Mouse (Mus musculus) thymus, adult 2 months (tissue): ENCODE measurements around the gene Mpig6b. TPM values are rescaled to one million over a fixed set of nuclear protein-coding genes. Genes with fewer than 3 reads are reported as not detected.

Experiments used
- DNase-seq: peaks from one replicate; pipeline ENCODE4 v3.0.0; 2021
- H3K27ac ChIP-seq: fragments of 200-500 bp; 2 replicates; pipeline ENCODE4 v1.5.1; 2012; ENCODE audit warnings: low read length, control low read depth; ENCODE audit not compliant: control insufficient read depth, insufficient read depth
- H3K27me3 ChIP-seq: fragments of 200-500 bp; 2 replicates; pipeline ENCODE4 v1.6.1; 2012; ENCODE audit warnings: mild to moderate bottlenecking, low read length, moderate library complexity, mixed read lengths; ENCODE audit not compliant: control insufficient read depth, insufficient read depth
- H3K36me3 ChIP-seq: fragments of 200-500 bp; 2 replicates; pipeline ENCODE4 v1.6.1; 2012; ENCODE audit warnings: mild to moderate bottlenecking, low read length, moderate library complexity; ENCODE audit not compliant: control insufficient read depth, insufficient read depth
- H3K4me1 ChIP-seq: fragments of 200-500 bp; replicated peaks from 2 replicates; pipeline ENCODE4 v1.6.1; 2012; ENCODE audit warnings: low read length; ENCODE audit not compliant: control insufficient read depth, insufficient read depth
- H3K4me3 ChIP-seq: fragments of 200-500 bp; 2 replicates; pipeline ENCODE4 v1.5.1; 2012; ENCODE audit warnings: mild to moderate bottlenecking, low read length, control low read depth, moderate library complexity; ENCODE audit not compliant: control insufficient read depth, insufficient read depth
- CTCF ChIP-seq: fragments of 200-500 bp; IDR thresholded peaks from 2 replicates; pipeline ENCODE4 v1.5.1; 2012; ENCODE audit warnings: mild to moderate bottlenecking, control low read depth, low read length, moderate library complexity, borderline replicate concordance; ENCODE audit not compliant: control insufficient read depth, poor library complexity, insufficient read depth; ENCODE audit errors: extremely low read depth
- POLR2A ChIP-seq: fragments of 200-500 bp; IDR thresholded peaks from 2 replicates; pipeline ENCODE4 v1.6.1; 2012; ENCODE audit warnings: mild to moderate bottlenecking, low read length, control low read depth, moderate library complexity; ENCODE audit not compliant: control insufficient read depth, poor library complexity, insufficient read depth; ENCODE audit errors: extremely low read depth
- WGBS: fragments of 180-500 bp; shearing (Covaris S2); methylation state at CpG from one replicate; pipeline ENCODE4 v1.1.7; 2018; 5-methylcytosine and 5-hydroxymethylcytosine counted together
- polyA plus RNA-seq: library from polyadenylated mRNA; depleted of rRNA; stranded (reverse); fragments of >200 nt; gene quantifications from 2 replicates; pipeline ENCODE4 v1.2.3, GENCODE M21; 2012

The Mpig6b gene
- polyA plus RNA-seq, 1 experiment: 0.20 TPM

DNA sequence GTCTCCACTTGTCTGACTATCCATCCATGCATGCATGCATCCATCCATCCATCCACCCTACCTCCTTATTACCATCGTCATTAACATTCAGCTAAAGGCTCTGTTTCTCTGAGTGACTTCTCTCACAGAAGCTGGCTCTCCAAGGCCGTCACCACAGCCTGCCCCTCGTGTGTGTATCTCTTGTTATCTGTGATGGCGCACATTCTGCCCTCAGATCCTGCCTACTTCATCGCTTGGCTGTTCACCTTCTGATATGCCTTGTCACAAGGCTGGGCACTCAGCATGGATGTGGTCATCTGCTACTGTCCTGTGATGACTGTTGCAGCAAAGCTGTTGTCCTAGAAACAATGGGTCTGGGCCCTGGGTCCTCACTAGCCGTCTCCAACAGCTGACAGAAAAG, 38.8 kb upstream of the Mpig6b start:
- H3K27ac ChIP-seq: no peak overlapping the region
- peaks cover 28% of the 10 kb centered on the region for H3K36me3 ChIP-seq
- TF ChIP-seq POLR2A: no peak
- TF ChIP-seq CTCF: no peak
- H3K4me3 ChIP-seq: no peak overlapping the region
- DNase-seq: no peak
- 85% methylated on average over 6 of the region's 6 CpGs for WGBS
- no peaks in the 10 kb centered on the region for H3K27me3 ChIP-seq
- peaks cover 2% of the 10 kb centered on the region; the same call in 1 of the 2 replicates for H3K4me1 ChIP-seq

- no peak for DNase-seq
- peaks cover 33% of the 10 kb centered on the region for H3K36me3 ChIP-seq
- TF ChIP-seq POLR2A (no peak), CTCF (no peak)
- no peak overlapping the region for H3K4me3 ChIP-seq
- H3K27ac ChIP-seq: no peak overlapping the region
- H3K4me1 ChIP-seq: peaks cover 2% of the 10 kb centered on the region; the same call in 1 of the 2 replicates
- no peaks in the 10 kb centered on the region for H3K27me3 ChIP-seq
- 98% methylated on average over 7 of the region's 7 CpGs for WGBS
Observed at GRCm38 (mm10) chr17:35104079-35104478, 38.1 kb upstream of the Mpig6b start.

- 80% methylated on average over 6 of the region's 6 CpGs for WGBS
- no peaks in the 10 kb centered on the region for H3K27me3 ChIP-seq
- H3K36me3 ChIP-seq: peaks cover 40% of the 10 kb centered on the region
- DNase-seq: no peak
- peaks cover 2% of the 10 kb centered on the region; the same call in 1 of the 2 replicates for H3K4me1 ChIP-seq
- no peak overlapping the region for H3K27ac ChIP-seq
- TF ChIP-seq CTCF: no peak
- no peak for TF ChIP-seq POLR2A
- no peak overlapping the region for H3K4me3 ChIP-seq
Observed at GRCm38 (mm10) chr17:35103221-35103690, 37.3 kb upstream of the Mpig6b start.

DNA sequence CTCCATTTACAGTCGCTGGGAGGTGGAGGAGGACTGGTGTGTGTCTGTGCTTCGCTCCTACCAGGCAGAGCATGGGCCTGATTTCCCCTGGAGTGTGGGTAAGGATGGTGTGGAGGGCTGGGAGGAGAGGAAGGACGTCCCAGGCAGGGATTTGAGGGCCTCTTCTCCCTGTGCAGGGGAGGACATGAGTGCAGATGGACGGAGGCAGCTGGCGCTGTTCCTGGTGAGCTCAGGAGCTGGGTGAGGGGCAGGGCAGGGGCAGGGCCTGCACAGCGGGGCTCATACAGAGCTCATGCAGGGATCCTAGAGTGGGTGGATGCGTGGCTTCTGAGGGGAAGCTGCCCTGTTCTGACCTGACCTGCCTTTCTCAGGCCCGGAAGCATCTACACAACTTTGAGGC, 36.3 kb upstream of the Mpig6b start:
- WGBS: 96% methylated on average over 8 of the region's 8 CpGs
- H3K27ac ChIP-seq: no peak overlapping the region
- peaks cover 2% of the 10 kb centered on the region; the same call in 1 of the 2 replicates for H3K4me1 ChIP-seq
- H3K4me3 ChIP-seq: no peak overlapping the region
- peaks cover 44% of the 10 kb centered on the region for H3K36me3 ChIP-seq
- DNase-seq: no peak
- TF ChIP-seq CTCF (no peak), POLR2A (no peak)
- H3K27me3 ChIP-seq: no peaks in the 10 kb centered on the region

DNA sequence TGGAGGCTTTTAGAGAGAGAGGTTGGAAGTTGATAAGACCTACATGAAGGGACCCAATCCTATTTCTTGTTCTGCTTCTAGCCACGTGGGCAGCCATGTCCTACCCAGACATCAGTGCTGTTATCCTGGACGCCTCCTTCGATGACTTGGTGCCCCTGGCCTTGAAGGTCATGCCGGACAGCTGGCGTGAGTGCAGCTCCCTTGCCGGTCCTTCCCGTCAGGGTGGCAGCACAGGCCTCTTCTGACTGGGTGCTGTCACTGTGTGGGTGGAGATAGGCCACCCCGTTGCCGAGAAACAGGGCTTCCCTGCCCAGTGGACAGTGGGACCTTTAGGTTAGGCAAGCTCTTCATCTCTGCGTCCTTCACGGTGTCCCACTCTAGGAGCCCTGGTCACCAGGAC, 35.2 kb upstream of the Mpig6b start:
- TF ChIP-seq CTCF (no peak), POLR2A (no peak)
- H3K36me3 ChIP-seq: peaks cover 55% of the 10 kb centered on the region
- no peaks in the 10 kb centered on the region for H3K27me3 ChIP-seq
- 97% methylated on average over 11 of the region's 11 CpGs for WGBS
- no peak overlapping the region for H3K4me3 ChIP-seq
- no peak for DNase-seq
- H3K4me1 ChIP-seq: peaks cover 2% of the 10 kb centered on the region; the same call in 1 of the 2 replicates
- no peak overlapping the region for H3K27ac ChIP-seq

GRCm38 (mm10) chr17:35100196-35100765, 34.3 kb upstream of the Mpig6b start:
- Histone ChIP-seq H3K27me3 (no peaks in the 10 kb centered on the region), H3K27ac (no peak overlapping the region), H3K4me1 (no peaks in the 10 kb centered on the region), H3K4me3 (no peak overlapping the region), H3K36me3 (peaks cover 57% of the 10 kb centered on the region)
- 96% methylated on average over 10 of the region's 10 CpGs for WGBS
- TF ChIP-seq POLR2A (no peak), CTCF (no peak)
- DNase-seq: no peak
